Mouse (Mus musculus) MEL (cell line): ENCODE data around the gene Npsr1. TPM values are rescaled to one million over a fixed set of nuclear protein-coding genes. Genes with fewer than 3 reads are reported as not detected.

ENCODE experiments used
- DNase-seq: peaks from one replicate; pipeline ENCODE4 v3.0.0; 2011; ENCODE audit warnings: low read depth, low spot score
- H3K27ac ChIP-seq: 2 replicates; pipeline ENCODE4 v1.5.1; 2012; ENCODE audit warnings: low read depth, mild to moderate bottlenecking, control low read depth, low read length, moderate library complexity; ENCODE audit not compliant: control insufficient read depth
- H3K27me3 ChIP-seq, 2 experiments: fragments of 150-350 bp in 1 of 2; sonication (generic) in 1 of 2; 2 replicates each; pipeline ENCODE4 v1.6.1; 2012; ENCODE audit warnings: low read length in 2 of 2, mild to moderate bottlenecking in 2 of 2, improper control_type of control experiment in 1 of 2, moderate library complexity in 1 of 2; ENCODE audit not compliant: insufficient read depth in 2 of 2, control insufficient read depth in 1 of 2
- H3K36me3 ChIP-seq, 2 experiments: 2 replicates each; pipeline ENCODE4 v1.6.1; 2012 to 2014; ENCODE audit warnings: low read length in 2 of 2, improper control_type of control experiment in 1 of 2, inconsistent platforms in 1 of 2, mild to moderate bottlenecking in 1 of 2; ENCODE audit not compliant: insufficient read depth in 2 of 2, control insufficient read depth in 1 of 2
- H3K4me1 ChIP-seq, 2 experiments: fragments of 150-350 bp in 1 of 2; sonication (generic) in 1 of 2; 2 replicates each; pipeline ENCODE4 v1.6.1; 2012; ENCODE audit warnings: low read length in 2 of 2, improper control_type of control experiment in 1 of 2, mild to moderate bottlenecking in 1 of 2; ENCODE audit not compliant: insufficient read depth in 2 of 2, control insufficient read depth in 1 of 2
- H3K4me3 ChIP-seq, 2 experiments: fragments of 150-350 bp in 1 of 2; sonication (generic) in 1 of 2; 2 replicates each; pipeline ENCODE4 v1.5.1; 2012; ENCODE audit warnings: low read depth in 2 of 2, low read length in 2 of 2, mild to moderate bottlenecking in 2 of 2, moderate library complexity in 2 of 2, control low read depth in 1 of 2, improper control_type of control experiment in 1 of 2; ENCODE audit not compliant: control insufficient read depth in 1 of 2, insufficient read depth in 1 of 2
- H3K79me2 ChIP-seq: 2 replicates; pipeline ENCODE4 v1.6.1; 2012; ENCODE audit warnings: mild to moderate bottlenecking, low read length, moderate library complexity; ENCODE audit not compliant: control insufficient read depth, poor library complexity, insufficient read depth
- H3K9ac ChIP-seq: 2 replicates; pipeline ENCODE4 v1.6.1; 2012; ENCODE audit warnings: low read depth, mild to moderate bottlenecking, control low read depth, low read length, moderate library complexity; ENCODE audit not compliant: control insufficient read depth, poor library complexity, severe bottlenecking
- H3K9me3 ChIP-seq: fragments of 150-350 bp; sonication (generic); replicated peaks from 2 replicates; pipeline ENCODE4 v1.6.1; 2012; ENCODE audit warnings: mild to moderate bottlenecking, low read length, improper control_type of control experiment, moderate library complexity; ENCODE audit not compliant: insufficient read depth
- BHLHE40 ChIP-seq: IDR thresholded peaks from 2 replicates; pipeline ENCODE4 v1.6.1; 2012; ENCODE audit warnings: low read depth, mild to moderate bottlenecking, inconsistent platforms, low read length, improper control_type of control experiment, borderline replicate concordance
- CHD1 ChIP-seq: IDR thresholded peaks from 2 replicates; pipeline ENCODE4 v1.6.1; 2012; ENCODE audit warnings: low read depth, mild to moderate bottlenecking, inconsistent platforms, low read length, improper control_type of control experiment
- CTCF ChIP-seq, 3 experiments: IDR thresholded peaks in 2 of 3; conservative IDR thresholded peaks in 1 of 3; 2 replicates each; pipeline ENCODE4 v1.5.1; 2011 to 2012; ENCODE audit warnings: low read length in 3 of 3, low read depth in 2 of 3, mild to moderate bottlenecking in 2 of 3, improper control_type of control experiment in 1 of 3, inconsistent platforms in 1 of 3, mixed read lengths in 1 of 3, moderate library complexity in 1 of 3; ENCODE audit not compliant: control insufficient read depth in 1 of 3, insufficient read depth in 1 of 3, poor library complexity in 1 of 3, severe bottlenecking in 1 of 3
- E2F4 ChIP-seq: IDR thresholded peaks from 2 replicates; pipeline ENCODE4 v1.6.1; 2011; ENCODE audit warnings: low read depth, low read length, improper control_type of control experiment, borderline replicate concordance
- MYB ChIP-seq: IDR thresholded peaks from 2 replicates; pipeline ENCODE4 v1.6.1; 2011; ENCODE audit warnings: mild to moderate bottlenecking, low read depth, low read length, improper control_type of control experiment
- MYC ChIP-seq: IDR thresholded peaks from 2 replicates; pipeline ENCODE4 v1.6.1; 2011; ENCODE audit warnings: low read depth, mild to moderate bottlenecking, low read length, improper control_type of control experiment, moderate library complexity
- NELFE ChIP-seq: IDR thresholded peaks from 2 replicates; pipeline ENCODE4 v1.6.1; 2011; ENCODE audit warnings: low read depth, low read length, improper control_type of control experiment
- POLR2A ChIP-seq, 2 experiments: IDR thresholded peaks; 2 replicates each; pipeline ENCODE4 v1.6.1; 2011 to 2012; ENCODE audit warnings: low read length in 2 of 2, mild to moderate bottlenecking in 2 of 2, control low read depth in 1 of 2, improper control_type of control experiment in 1 of 2, low read depth in 1 of 2, moderate library complexity in 1 of 2; ENCODE audit not compliant: control insufficient read depth in 1 of 2, insufficient read depth in 1 of 2, poor library complexity in 1 of 2
- POLR2AphosphoS5 ChIP-seq: IDR thresholded peaks from 2 replicates; pipeline ENCODE4 v1.6.1; 2012; ENCODE audit warnings: low read depth, borderline replicate concordance, mild to moderate bottlenecking, inconsistent platforms, low read length, moderate library complexity, mixed read lengths
- RAD21 ChIP-seq: IDR thresholded peaks from 2 replicates; pipeline ENCODE4 v1.6.1; 2011; ENCODE audit warnings: mild to moderate bottlenecking, low read depth, low read length, improper control_type of control experiment
- RCOR1 ChIP-seq: IDR thresholded peaks from 2 replicates; pipeline ENCODE4 v1.6.1; 2012; ENCODE audit warnings: low read depth, mild to moderate bottlenecking, inconsistent platforms, low read length, improper control_type of control experiment
- SIN3A ChIP-seq: IDR thresholded peaks from 2 replicates; pipeline ENCODE4 v1.6.1; 2012; ENCODE audit warnings: low read length, improper control_type of control experiment, inconsistent platforms
- SMC3 ChIP-seq: IDR thresholded peaks from 2 replicates; pipeline ENCODE4 v1.6.1; 2011; ENCODE audit warnings: low read depth, low read length, improper control_type of control experiment
- TAL1 ChIP-seq: IDR thresholded peaks from 2 replicates; pipeline ENCODE4 v1.6.1; 2012; ENCODE audit warnings: mild to moderate bottlenecking, inconsistent platforms, low read length, moderate library complexity, mixed read lengths
- TBP ChIP-seq: IDR thresholded peaks from 2 replicates; pipeline ENCODE4 v1.8.0; 2011; ENCODE audit warnings: low read depth, low read length, improper control_type of control experiment
- TCF12 ChIP-seq: IDR thresholded peaks from 2 replicates; pipeline ENCODE4 v1.6.1; 2014; ENCODE audit warnings: low read depth, mild to moderate bottlenecking, inconsistent platforms, low read length, improper control_type of control experiment, moderate library complexity
- USF1 ChIP-seq: IDR thresholded peaks from 2 replicates; pipeline ENCODE4 v1.6.1; 2014; ENCODE audit warnings: low read depth, mild to moderate bottlenecking, inconsistent platforms, low read length, improper control_type of control experiment, moderate library complexity
- ZKSCAN1 ChIP-seq: IDR thresholded peaks from 2 replicates; pipeline ENCODE4 v1.6.1; 2012; ENCODE audit warnings: low read depth, mild to moderate bottlenecking, inconsistent platforms, low read length, improper control_type of control experiment, moderate library complexity
- ZNF384 ChIP-seq: IDR thresholded peaks from 2 replicates; pipeline ENCODE4 v1.6.1; 2012; ENCODE audit warnings: low read depth, mild to moderate bottlenecking, inconsistent platforms, low read length, improper control_type of control experiment
- polyA plus RNA-seq, 2 experiments: library from polyadenylated mRNA; stranded (reverse) in 1 of 2; unstranded in 1 of 2; fragments of >175 nt in 1 of 2; fragments of >200 nt in 1 of 2; gene quantifications; 2 replicates each; pipeline versions ENCODE4 v1.2.1 to v1.2.4; 2012; ENCODE audit warnings: low replicate concordance in 2 of 2, low read depth in 1 of 2; ENCODE audit not compliant: insufficient read length in 2 of 2, insufficient read depth in 1 of 2, missing spikeins in 1 of 2
- total RNA-seq: library from RNA; depleted of rRNA; stranded (reverse); fragments of 300-350 nt; gene quantifications from 2 replicates; pipeline ENCODE4 v1.2.3, GENCODE M21; 2012

Gene Npsr1
- total and polyA plus RNA-seq, 3 experiments, result 0.08 TPM; not detected in 2

DNA sequence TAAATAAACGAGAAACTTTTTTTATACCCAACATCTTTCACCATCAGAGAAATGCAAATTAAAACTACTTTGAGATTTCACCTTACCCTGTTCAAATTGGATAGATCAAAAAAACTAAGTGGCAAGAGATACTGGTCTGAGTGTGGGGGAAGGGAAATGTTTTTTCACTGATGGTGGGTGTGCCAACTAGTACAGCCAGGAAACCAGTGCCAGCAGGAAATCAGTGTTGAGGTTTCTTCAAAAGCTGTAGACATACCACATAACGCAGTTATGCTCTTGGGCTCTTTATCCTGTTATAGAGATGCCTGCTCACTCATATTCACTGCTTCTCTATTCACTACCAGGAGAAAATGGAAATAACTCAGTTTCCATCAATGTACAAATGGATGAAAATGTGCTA lies 233.9 kb downstream of the Npsr1 start:
- DNase-seq, result no peak
- Histone ChIP-seq H3K79me2 (no peaks in the 10 kb centered on the region), H3K36me3 (no peaks in the 10 kb centered on the region)

DNA sequence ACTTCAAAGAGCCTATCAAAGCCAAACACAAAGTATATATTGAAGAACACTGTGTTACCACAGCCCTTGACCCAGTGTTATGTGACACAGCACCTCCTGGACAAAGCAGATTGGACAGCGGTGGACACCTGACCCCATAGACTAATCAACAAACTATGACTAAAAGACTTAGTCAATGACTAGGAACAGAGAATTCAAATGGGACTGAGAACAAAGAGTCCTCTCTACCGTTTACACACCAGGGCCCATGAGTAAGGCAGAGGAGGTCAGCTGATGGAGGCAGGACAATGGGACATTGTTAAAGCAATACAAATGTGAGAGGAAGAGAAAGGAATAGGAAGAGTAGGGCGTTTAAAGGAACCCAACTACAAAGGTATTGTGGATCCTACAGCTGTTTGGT lies 243.5 kb downstream of the Npsr1 start:
- TF ChIP-seq RCOR1 (no peak), ZKSCAN1 (no peak), MYB (no peak), CHD1 (no peak), ZNF384 (no peak), POLR2A (IDR thresholded peaks at IDR 0.05; ENCODE audit: control insufficient read depth in 1 of 2, insufficient read depth in 1 of 2, low read depth in 1 of 2, low read length in 2 of 2, poor library complexity in 1 of 2) (no peak), CTCF (IDR thresholded peaks at IDR 0.05 in 2 of 3, conservative IDR thresholded peaks at IDR 0.05 in 1 of 3; ENCODE audit: control insufficient read depth in 1 of 3, insufficient read depth in 1 of 3, low read depth in 2 of 3, low read length in 3 of 3, poor library complexity in 1 of 3, severe bottlenecking in 1 of 3) (no peak)
- Histone ChIP-seq H3K27ac (no peak overlapping the region), H3K9ac (no peak overlapping the region), H3K79me2 (no peaks in the 10 kb centered on the region), H3K4me1 (no peaks in the 10 kb centered on the region), H3K36me3 (no peaks in the 10 kb centered on the region), H3K9me3 (no peaks in the 10 kb centered on the region), H3K27me3 (no peaks in the 10 kb centered on the region), H3K4me3 (no peak overlapping the region)
- no peak for DNase-seq

More for the DNA sequence above, 233.9 kb downstream of the Npsr1 start:
- Histone ChIP-seq H3K4me1 (no peaks in the 10 kb centered on the region), H3K4me3 (no peak overlapping the region), H3K9me3 (no peaks in the 10 kb centered on the region; the same call in 1 of the 2 replicates), H3K27me3 (no peaks in the 10 kb centered on the region), H3K27ac (no peak overlapping the region), H3K9ac (no peak overlapping the region)
- TF ChIP-seq NELFE (no peak), TBP (no peak), TCF12 (no peak), MYC (no peak), MYB (no peak), BHLHE40 (no peak), SMC3 (no peak), E2F4 (no peak), ZKSCAN1 (no peak), TAL1 (no peak), RAD21 (no peak), USF1 (no peak), SIN3A (no peak), POLR2AphosphoS5 (no peak), RCOR1 (no peak), POLR2A (IDR thresholded peaks at IDR 0.05; ENCODE audit: control insufficient read depth in 1 of 2, insufficient read depth in 1 of 2, low read depth in 1 of 2, low read length in 2 of 2, poor library complexity in 1 of 2) (no peak)
